Mouse (Mus musculus) cerebellum, adult 2 months (tissue): ENCODE measurements around the gene Dstyk.

ENCODE experiments used
- CTCF ChIP-seq: fragments of 200-500 bp; IDR thresholded peaks from 2 replicates; pipeline ENCODE4 v1.5.1; 2011; ENCODE audit warnings: low read depth, mild to moderate bottlenecking, control low read depth, low read length, moderate library complexity, borderline replicate concordance; ENCODE audit not compliant: insufficient read depth
- POLR2A ChIP-seq: fragments of 200-500 bp; IDR thresholded peaks from 2 replicates; pipeline ENCODE4 v1.6.1; 2011; ENCODE audit warnings: low read length, control low read depth, borderline replicate concordance; ENCODE audit not compliant: insufficient read depth

GRCm38 (mm10) chr1:132370681-132371173 lies 46.6 kb upstream of the Dstyk start:
- TF ChIP-seq CTCF (no peak), POLR2A (no peak)
